Mouse (Mus musculus) hindbrain, embryonic 13.5 days (tissue): Measurements from ENCODE around the gene Atg5. TPM values are rescaled to one million over a fixed set of nuclear protein-coding genes. Genes with fewer than 3 reads are reported as not detected.
A peak's percentile ranks its signal among the peaks of the same experiment; 100 is the strongest.

Experiments used
- ATAC-seq: fragments of 200-750 bp; cut with Nextera tagmentation; 2 replicates; pipeline ENCODE4 v1.8.0; 2017; ENCODE audit warnings: moderate TSS enrichment; ENCODE audit not compliant: low FRiP score
- H3K27ac ChIP-seq: fragments of 300-500 bp; sonication (generic); 2 replicates; pipeline ENCODE4 v1.5.1; 2015; ENCODE audit warnings: inconsistent platforms, mild to moderate bottlenecking, moderate library complexity
- H3K27me3 ChIP-seq: fragments of 300-500 bp; sonication (generic); 2 replicates; pipeline ENCODE4 v1.6.1; 2015; ENCODE audit warnings: mild to moderate bottlenecking, inconsistent platforms
- H3K36me3 ChIP-seq: fragments of 300-500 bp; sonication (generic); 2 replicates; pipeline ENCODE4 v1.6.1; 2015; ENCODE audit warnings: mild to moderate bottlenecking, inconsistent platforms
- H3K4me1 ChIP-seq: fragments of 300-500 bp; sonication (generic); replicated peaks from 2 replicates; pipeline ENCODE4 v1.6.1; 2015; ENCODE audit warnings: inconsistent platforms
- H3K4me2 ChIP-seq: fragments of 300-500 bp; sonication (generic); 2 replicates; pipeline ENCODE4 v1.6.1; 2015; ENCODE audit warnings: inconsistent platforms, mild to moderate bottlenecking, moderate library complexity
- H3K4me3 ChIP-seq: fragments of 300-500 bp; sonication (generic); 2 replicates; pipeline ENCODE4 v1.5.1; 2015; ENCODE audit warnings: mild to moderate bottlenecking, inconsistent platforms
- H3K9ac ChIP-seq: fragments of 300-500 bp; sonication (generic); 2 replicates; pipeline ENCODE4 v1.6.1; 2015; ENCODE audit warnings: mild to moderate bottlenecking, inconsistent platforms
- H3K9me3 ChIP-seq: fragments of 300-500 bp; sonication (generic); 2 replicates; pipeline ENCODE4 v1.6.1; 2016; ENCODE audit warnings: inconsistent platforms
- WGBS: fragments of 180-500 bp; shearing (Covaris S2); methylation state at CpG from one replicate; pipeline ENCODE4 v1.1.7; 2015; 5-methylcytosine and 5-hydroxymethylcytosine counted together
- polyA plus RNA-seq: library from polyadenylated mRNA; unstranded; fragments of >200 nt; fragmentation: Nextera tagmentation; extraction: Ambion mirVana; gene quantifications from 2 replicates; pipeline ENCODE4 v1.2.1, GENCODE M21; 2015

Gene Atg5
- polyA plus RNA-seq, 1 experiment from 2014 or later: 49.7 TPM

- no peak for ATAC-seq
- H3K4me3 ChIP-seq: no peak overlapping the region
- no peaks in the 10 kb centered on the region for H3K27me3 ChIP-seq
- no peak overlapping the region for H3K9ac ChIP-seq
- 89% methylated on average over 5 of the region's 5 CpGs for whole genome bisulfite sequencing
- H3K4me1 ChIP-seq: peaks cover 1% of the 10 kb centered on the region
- H3K36me3 ChIP-seq: no peaks in the 10 kb centered on the region
- H3K27ac ChIP-seq: no peak overlapping the region
- H3K4me2 ChIP-seq: no peak overlapping the region
- H3K9me3 ChIP-seq: no peaks in the 10 kb centered on the region
Observed at GRCm38 (mm10) chr10:44362435-44362834, 94.3 kb downstream of the Atg5 start.

GRCm38 (mm10) chr10:44362846-44363245, 94.7 kb downstream of the Atg5 start:
- Histone ChIP-seq H3K27me3 (no peaks in the 10 kb centered on the region), H3K4me2 (no peak overlapping the region), H3K9me3 (no peaks in the 10 kb centered on the region), H3K27ac (no peak overlapping the region), H3K4me3 (no peak overlapping the region), H3K36me3 (no peaks in the 10 kb centered on the region), H3K4me1 (no peaks in the 10 kb centered on the region; the same call in 1 of the 2 replicates), H3K9ac (no peak overlapping the region)
- 94% methylated on average over 9 of the region's 9 CpGs for WGBS
- no peak for ATAC-seq

GRCm38 (mm10) chr10:44366186-44366585, 98.0 kb downstream of the Atg5 start:
- Histone ChIP-seq H3K27me3 (no peaks in the 10 kb centered on the region), H3K9me3 (no peaks in the 10 kb centered on the region), H3K9ac (no peak overlapping the region), H3K36me3 (no peaks in the 10 kb centered on the region), H3K4me2 (no peak overlapping the region), H3K27ac (no peak overlapping the region), H3K4me1 (no peaks in the 10 kb centered on the region; the same call in 1 of the 2 replicates), H3K4me3 (no peak overlapping the region)
- no peak for ATAC-seq
- WGBS: 90% methylated on average over 2 of the region's 2 CpGs

GRCm38 (mm10) chr10:44367043-44367442, 98.9 kb downstream of the Atg5 start:
- H3K9me3 ChIP-seq: no peaks in the 10 kb centered on the region
- no peaks in the 10 kb centered on the region for H3K27me3 ChIP-seq
- no peak overlapping the region for H3K4me3 ChIP-seq
- no peaks in the 10 kb centered on the region for H3K4me1 ChIP-seq
- 86% methylated on average over 12 of the region's 12 CpGs for WGBS
- no peak overlapping the region for H3K9ac ChIP-seq
- no peak overlapping the region for H3K27ac ChIP-seq
- H3K36me3 ChIP-seq: no peaks in the 10 kb centered on the region
- no peak overlapping the region for H3K4me2 ChIP-seq
- ATAC-seq: no peak

- no peak for ATAC-seq
- Histone ChIP-seq H3K4me3 (no peak overlapping the region), H3K27me3 (no peaks in the 10 kb centered on the region), H3K4me2 (no peak overlapping the region), H3K9ac (no peak overlapping the region), H3K4me1 (no peaks in the 10 kb centered on the region), H3K27ac (no peak overlapping the region), H3K9me3 (no peaks in the 10 kb centered on the region), H3K36me3 (no peaks in the 10 kb centered on the region)
- 75% methylated on average over 12 of the region's 13 CpGs for WGBS
Observed at GRCm38 (mm10) chr10:44368596-44368995, 100.4 kb downstream of the Atg5 start.

- Histone ChIP-seq H3K4me1 (no peaks in the 10 kb centered on the region), H3K27ac (no peak overlapping the region), H3K4me3 (no peak overlapping the region), H3K27me3 (no peaks in the 10 kb centered on the region), H3K36me3 (no peaks in the 10 kb centered on the region), H3K9me3 (no peaks in the 10 kb centered on the region), H3K4me2 (no peak overlapping the region), H3K9ac (no peak overlapping the region)
- 63% methylated on average over 6 of the region's 6 CpGs for WGBS
- ATAC-seq: no peak
Observed at GRCm38 (mm10) chr10:44370666-44371065, 102.5 kb downstream of the Atg5 start.

GRCm38 (mm10) chr10:44372210-44372609, 104.1 kb downstream of the Atg5 start:
- no peak for ATAC-seq
- H3K9me3 ChIP-seq: no peaks in the 10 kb centered on the region
- no peaks in the 10 kb centered on the region for H3K36me3 ChIP-seq
- no peak overlapping the region for H3K27ac ChIP-seq
- 89% methylated on average over 3 of the region's 3 CpGs for WGBS
- H3K9ac ChIP-seq: no peak overlapping the region
- no peaks in the 10 kb centered on the region for H3K4me1 ChIP-seq
- H3K4me3 ChIP-seq: no peak overlapping the region
- no peak overlapping the region for H3K4me2 ChIP-seq
- H3K27me3 ChIP-seq: no peaks in the 10 kb centered on the region

GRCm38 (mm10) chr10:44374678-44375077, 106.5 kb downstream of the Atg5 start:
- H3K9me3 ChIP-seq: no peaks in the 10 kb centered on the region
- no peaks in the 10 kb centered on the region for H3K4me1 ChIP-seq
- H3K27ac ChIP-seq: no peak overlapping the region
- no peak for ATAC-seq
- no peak overlapping the region for H3K9ac ChIP-seq
- H3K36me3 ChIP-seq: no peaks in the 10 kb centered on the region
- no peaks in the 10 kb centered on the region for H3K27me3 ChIP-seq
- H3K4me3 ChIP-seq: no peak overlapping the region
- no peak overlapping the region for H3K4me2 ChIP-seq
- 82% methylated on average over 2 of the region's 2 CpGs for WGBS

- Histone ChIP-seq H3K27ac (no peak overlapping the region), H3K4me1 (peaks cover 6% of the 10 kb centered on the region), H3K4me2 (no peak overlapping the region), H3K4me3 (no peak overlapping the region), H3K36me3 (no peaks in the 10 kb centered on the region), H3K9ac (no peak overlapping the region), H3K27me3 (no peaks in the 10 kb centered on the region), H3K9me3 (no peaks in the 10 kb centered on the region)
- 91% methylated on average over 1 of the region's 1 CpGs for WGBS
- ATAC-seq: no peak
Observed at GRCm38 (mm10) chr10:44375501-44375900, 107.3 kb downstream of the Atg5 start.

GRCm38 (mm10) chr10:44377821-44378220, 109.7 kb downstream of the Atg5 start:
- Histone ChIP-seq H3K27ac (no peak overlapping the region), H3K9ac (no peak overlapping the region), H3K36me3 (no peaks in the 10 kb centered on the region), H3K4me2 (no peak overlapping the region), H3K27me3 (no peaks in the 10 kb centered on the region), H3K4me3 (no peak overlapping the region), H3K4me1 (peaks cover 16% of the 10 kb centered on the region), H3K9me3 (no peaks in the 10 kb centered on the region)
- ATAC-seq: no peak
- 90% methylated on average over 5 of the region's 5 CpGs for WGBS

GRCm38 (mm10) chr10:44378403-44378802, 110.2 kb downstream of the Atg5 start:
- no peak overlapping the region for H3K9ac ChIP-seq
- no peak for ATAC-seq
- 89% methylated on average over 5 of the region's 5 CpGs for WGBS

GRCm38 (mm10) chr10:44380476-44381208, 112.5 kb downstream of the Atg5 start:
- H3K9ac ChIP-seq: no peak overlapping the region
- 49% methylated on average over 20 of the region's 20 CpGs for WGBS
- no peaks in the 10 kb centered on the region for H3K9me3 ChIP-seq
- H3K4me2 ChIP-seq: no peak overlapping the region
- peak; percentile 12; the same call in 1 of the 2 replicates for ATAC-seq
- no peaks in the 10 kb centered on the region for H3K36me3 ChIP-seq
- H3K27me3 ChIP-seq: no peaks in the 10 kb centered on the region
- H3K4me3 ChIP-seq: no peak overlapping the region
- peaks cover 16% of the 10 kb centered on the region for H3K4me1 ChIP-seq
- 0 out of 2 replicates have a peak overlapping the region, but pooled peaks have one; percentile 4 for H3K27ac ChIP-seq

More at GRCm38 (mm10) chr10:44378403-44378802, 110.2 kb downstream of the Atg5 start:
- Histone ChIP-seq H3K4me2 (no peak overlapping the region), H3K27me3 (no peaks in the 10 kb centered on the region), H3K4me3 (no peak overlapping the region), H3K36me3 (no peaks in the 10 kb centered on the region), H3K9me3 (no peaks in the 10 kb centered on the region), H3K27ac (no peak overlapping the region), H3K4me1 (peaks cover 16% of the 10 kb centered on the region)

- Histone ChIP-seq H3K9me3 (no peaks in the 10 kb centered on the region), H3K4me1 (peaks cover 16% of the 10 kb centered on the region), H3K9ac (no peak overlapping the region; the same call in 1 of the 2 replicates), H3K4me3 (no peak overlapping the region), H3K27ac (peak overlapping the region; percentile 4; the same call in 1 of the 2 replicates), H3K36me3 (no peaks in the 10 kb centered on the region), H3K4me2 (no peak overlapping the region), H3K27me3 (no peaks in the 10 kb centered on the region)
- WGBS: 43% methylated on average over 3 of the region's 3 CpGs
- peak; percentile 83 for ATAC-seq
Observed at GRCm38 (mm10) chr10:44381397-44381796, 113.2 kb downstream of the Atg5 start.
